Mouse (Mus musculus) T-helper 1 cell (primary cell): ENCODE results near the gene Rfx4.

Experiments used
- in situ Hi-C: fragments of 300-600 bp; cut with MboI, MseI; formaldehyde crosslinking; loops from one replicate; pipeline ENCODE4 v1.15.1; 2025; ENCODE audit warnings: high pct_unique_total_duplicates

Rfx4 gene

GRCm38 (mm10) chr10:84758483-84759431 lies 2.9 kb downstream of the Rfx4 start:
- in situ Hi-C loops = no loop called here

DNA sequence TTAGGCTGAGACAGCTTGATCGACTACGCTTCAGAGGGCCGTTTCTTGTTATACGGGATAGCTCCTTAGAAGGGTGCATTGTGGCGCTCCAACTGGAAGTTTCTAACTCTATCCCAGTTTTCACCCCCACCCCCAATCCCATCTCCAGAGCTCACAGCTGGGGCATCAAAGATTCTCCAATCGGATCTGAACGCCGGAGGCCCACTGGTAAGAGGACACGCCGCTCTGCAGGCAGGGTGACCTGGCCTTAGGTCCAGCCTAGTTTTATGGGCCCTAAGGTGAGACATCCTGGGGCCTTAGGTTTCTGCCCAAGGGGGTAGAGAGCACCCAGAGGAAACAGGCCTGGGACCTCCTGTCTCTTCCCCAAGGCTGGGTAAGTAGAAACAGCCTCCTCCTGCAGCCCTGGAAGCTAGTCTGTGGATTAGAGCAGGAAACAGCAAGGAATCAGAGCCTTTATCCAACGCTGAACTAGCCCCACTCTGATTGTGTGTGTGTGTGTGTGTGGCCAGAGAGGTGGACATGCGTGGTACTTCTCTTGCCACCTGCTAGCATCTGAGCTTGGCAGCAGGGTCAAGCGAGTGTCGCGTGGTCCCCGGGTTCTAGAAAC lies 3.8 kb downstream of the Rfx4 start:
- in situ Hi-C loops = no loop called here

DNA sequence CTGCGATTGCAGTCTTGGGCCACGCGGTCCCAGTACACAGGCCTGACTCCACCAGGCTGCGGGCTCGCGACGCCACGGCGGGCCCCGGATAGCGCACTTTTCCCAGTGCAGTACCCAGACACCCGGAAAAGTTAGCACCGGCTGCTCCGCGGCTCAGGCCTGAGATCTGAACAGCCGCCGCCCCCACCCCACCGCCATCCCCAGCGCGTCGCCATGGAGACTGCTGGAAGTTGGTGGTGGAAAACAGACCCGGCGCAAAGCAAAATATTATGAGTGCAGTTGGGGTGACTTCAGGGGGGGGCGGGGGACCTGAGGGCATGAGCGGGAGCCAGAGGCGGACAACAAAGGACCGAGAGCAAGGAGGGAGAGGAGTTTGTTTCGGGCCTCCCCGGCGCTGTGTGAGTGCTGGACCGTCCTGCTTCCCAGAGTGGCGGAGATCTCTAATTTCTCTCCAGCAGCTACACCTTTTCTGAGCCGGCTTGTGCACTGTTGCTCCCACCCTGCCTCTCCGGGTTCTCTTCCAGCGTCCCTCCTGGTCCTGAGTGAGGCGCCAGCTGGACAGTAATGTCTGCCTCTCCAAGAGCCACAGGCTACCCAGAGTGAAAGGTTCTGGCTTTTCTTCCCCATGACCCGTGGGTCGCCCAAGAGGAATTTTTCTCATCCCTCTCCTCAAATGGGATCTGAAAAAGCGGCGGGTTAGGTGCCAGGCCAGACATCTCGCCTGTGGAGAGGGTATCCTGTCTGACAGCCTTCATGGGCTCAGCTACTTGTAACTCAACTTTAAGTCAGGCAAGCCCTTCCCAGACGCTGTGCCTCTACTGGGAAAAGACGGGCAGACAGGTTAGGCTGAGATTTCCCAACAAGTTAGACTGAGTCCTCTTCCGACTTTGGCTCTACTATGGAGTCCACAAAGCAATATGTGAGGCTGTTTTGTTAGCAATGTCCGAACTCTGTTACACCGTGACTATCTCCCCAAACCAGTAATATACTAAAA lies 4.6 kb downstream of the Rfx4 start:
- in situ Hi-C loops = no loop called here

DNA sequence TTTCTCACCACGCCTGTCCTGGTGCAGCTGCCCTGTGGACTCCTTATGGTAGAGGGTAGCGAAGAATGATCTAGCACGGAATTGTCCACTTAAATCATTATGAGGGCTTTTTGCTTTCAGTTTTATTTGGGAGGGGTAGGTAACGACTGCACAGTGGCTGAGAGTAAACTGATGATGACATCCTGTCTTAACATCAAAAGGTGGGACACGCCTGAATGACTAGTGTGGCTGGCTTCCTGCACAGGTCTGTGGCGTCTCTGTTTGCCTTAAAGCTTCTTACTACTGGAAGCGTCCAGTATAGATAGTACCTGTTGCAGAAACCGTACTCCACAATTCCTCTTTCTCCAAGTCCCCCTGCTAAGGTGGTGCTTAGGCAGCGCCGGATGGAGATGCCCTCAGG lies 12.9 kb downstream of the Rfx4 start:
- in situ Hi-C loops = no loop called here

- in situ Hi-C loops = no loop called here
Measured at GRCm38 (mm10) chr10:84772380-84773130, 16.7 kb downstream of the Rfx4 start.

- in situ Hi-C loops = no loop called here
Measured at GRCm38 (mm10) chr10:84773889-84774288, 18.0 kb downstream of the Rfx4 start.

DNA sequence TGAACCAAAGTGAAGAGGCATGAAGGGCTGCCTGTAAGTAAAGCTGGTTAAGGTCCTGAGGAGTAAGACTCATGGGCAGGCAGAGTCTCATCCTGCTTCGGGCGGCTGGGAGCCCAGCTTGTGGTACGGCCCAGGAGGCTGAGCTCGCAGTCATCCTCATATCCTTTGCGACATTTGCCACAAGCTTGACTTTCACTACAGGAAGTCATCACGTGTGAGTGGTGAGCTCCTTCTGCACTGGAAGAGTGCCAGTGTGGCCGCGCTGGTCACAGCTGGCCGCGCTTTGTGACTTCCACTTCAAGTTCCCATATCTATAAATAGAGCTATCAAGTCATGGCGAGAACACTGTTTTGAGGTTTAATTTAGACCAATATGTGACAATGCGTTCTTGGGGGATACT lies 18.7 kb downstream of the Rfx4 start:
- in situ Hi-C loops = no loop called here

DNA sequence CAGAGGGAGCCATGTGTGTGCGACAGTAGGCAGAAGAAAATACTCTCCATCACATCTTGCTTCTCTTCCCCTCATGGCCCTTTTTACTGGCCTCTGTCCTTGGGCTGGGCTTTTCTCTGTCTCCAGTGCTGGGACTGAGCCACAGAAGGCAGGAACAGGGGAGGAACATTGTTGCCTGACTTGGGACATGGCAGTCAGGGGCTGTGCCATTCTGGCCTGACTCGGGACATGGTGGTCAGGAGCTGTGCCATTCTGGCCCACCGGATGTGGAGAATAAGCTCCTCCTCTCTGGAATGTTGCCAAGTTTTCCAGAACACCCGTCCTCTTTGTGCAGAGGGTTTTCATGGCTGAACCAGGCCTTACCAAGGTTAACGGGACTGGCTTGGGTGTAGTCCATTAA lies 21.2 kb downstream of the Rfx4 start:
- in situ Hi-C loops = no loop called here

- in situ Hi-C loops = no loop called here
Measured at GRCm38 (mm10) chr10:84777974-84778373, 22.1 kb downstream of the Rfx4 start.

DNA sequence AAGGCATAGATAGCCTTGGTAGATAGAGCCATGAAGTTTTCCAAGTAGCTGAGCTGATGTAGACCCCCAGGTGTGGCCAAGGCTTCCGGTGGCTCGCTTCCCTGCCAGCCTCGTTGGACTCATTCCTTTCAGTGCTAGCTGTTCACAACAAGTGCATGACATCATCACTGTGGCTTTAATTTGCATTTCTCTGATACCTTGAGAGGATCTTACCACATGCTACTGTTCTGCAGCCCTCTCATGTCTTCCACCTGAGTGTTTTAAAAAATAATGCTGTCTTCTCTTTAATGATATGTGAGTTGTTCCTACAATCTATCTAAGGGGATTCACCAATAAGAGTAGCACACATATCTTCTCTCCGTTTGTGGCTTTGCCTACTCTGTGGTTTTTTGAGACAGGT lies 25.0 kb downstream of the Rfx4 start:
- in situ Hi-C loops = no loop called here

DNA sequence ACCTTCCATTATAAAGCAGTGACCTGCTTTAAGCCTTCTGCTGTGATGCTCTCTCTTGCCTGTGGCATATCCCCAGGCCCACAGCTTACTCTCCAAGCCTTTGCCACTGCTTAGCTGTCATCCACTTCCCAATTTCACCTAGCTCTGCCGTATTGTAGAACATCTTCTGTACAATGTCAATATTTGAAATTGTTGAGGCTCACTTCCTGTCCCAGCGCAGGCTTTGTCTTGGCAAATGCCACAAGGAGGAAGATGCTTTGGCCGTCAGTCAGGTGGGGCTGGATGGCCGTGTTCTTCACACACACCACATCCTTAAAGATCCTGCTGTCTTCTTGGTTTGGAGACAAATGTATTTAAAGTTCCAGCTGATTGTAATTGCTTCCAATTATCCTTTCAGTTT lies 29.5 kb downstream of the Rfx4 start:
- in situ Hi-C loops = loop anchor here (5.0 kb wide), 1 partner anchor 68 kb away; no protein-coding TSS in a partner anchor

DNA sequence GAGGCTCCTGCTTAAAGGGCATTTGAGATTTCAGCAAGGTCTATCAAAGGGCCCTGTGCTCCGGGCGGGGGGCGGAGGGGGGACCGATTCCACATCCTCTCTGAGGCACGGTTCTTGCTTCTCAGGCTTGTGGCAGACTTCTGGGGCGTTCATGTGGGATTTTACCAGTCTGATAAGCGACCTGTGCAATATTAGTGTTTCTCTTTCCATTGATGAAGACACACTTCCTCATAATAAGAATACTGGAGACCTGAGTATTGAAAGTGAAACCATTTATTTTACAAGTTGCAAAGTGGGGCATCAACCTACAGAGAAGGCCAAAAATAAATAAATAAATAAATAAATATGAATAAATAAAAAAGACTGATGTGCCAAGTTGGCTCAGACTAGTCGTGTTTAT lies 34.5 kb downstream of the Rfx4 start:
- in situ Hi-C loops = no loop called here

DNA sequence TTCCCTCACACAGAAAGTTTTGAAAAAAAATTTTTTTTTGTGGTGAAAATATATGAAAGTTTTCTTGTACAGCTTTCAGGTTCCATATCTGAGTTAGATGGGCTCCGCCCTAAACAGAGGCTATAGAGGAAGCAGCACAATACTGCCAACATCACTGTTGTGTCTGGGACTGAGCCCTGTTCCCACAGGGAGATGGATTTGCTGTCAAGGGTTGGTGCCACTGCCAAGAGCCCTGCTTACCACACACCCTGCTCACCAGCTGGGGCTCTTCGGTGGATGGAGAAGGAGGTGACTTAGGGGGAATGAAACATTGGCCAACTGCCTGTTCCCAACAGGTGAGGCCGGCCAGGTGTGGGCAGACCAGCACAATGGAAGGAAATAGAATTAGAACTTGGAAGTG lies 35.3 kb downstream of the Rfx4 start:
- in situ Hi-C loops = no loop called here

- in situ Hi-C loops = no loop called here
Measured at GRCm38 (mm10) chr10:84801521-84801920, 45.7 kb downstream of the Rfx4 start.

DNA sequence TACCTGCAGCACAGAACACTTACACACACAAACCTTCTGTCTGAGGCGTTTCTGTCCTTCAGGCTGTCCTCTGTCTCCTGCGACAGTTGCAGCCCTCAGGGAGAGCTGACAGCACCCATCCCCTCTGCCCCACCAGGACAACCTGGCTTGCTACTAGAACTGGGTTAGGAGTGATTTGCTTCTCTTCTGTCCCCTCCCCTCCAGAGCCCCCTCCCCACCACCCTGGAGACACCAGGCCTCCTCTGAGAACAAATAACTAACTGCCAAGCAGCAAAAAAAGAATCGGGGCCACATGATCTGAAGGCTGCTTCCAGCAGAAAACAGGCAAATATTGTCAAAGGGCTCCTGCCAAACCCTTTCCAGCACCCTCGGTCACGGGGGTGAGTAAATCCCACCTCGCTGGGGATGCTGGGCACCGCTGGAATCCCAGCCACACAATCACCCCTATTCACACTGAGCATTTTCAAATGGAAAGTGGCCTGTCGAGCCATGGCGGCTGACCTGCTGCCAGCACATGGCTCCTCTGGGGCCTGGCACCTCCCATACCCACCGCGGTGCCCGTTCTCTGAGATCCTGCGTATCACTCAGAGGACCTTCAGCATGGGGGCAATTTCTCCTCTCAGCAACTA lies 47.5 kb downstream of the Rfx4 start:
- in situ Hi-C loops = no loop called here

DNA sequence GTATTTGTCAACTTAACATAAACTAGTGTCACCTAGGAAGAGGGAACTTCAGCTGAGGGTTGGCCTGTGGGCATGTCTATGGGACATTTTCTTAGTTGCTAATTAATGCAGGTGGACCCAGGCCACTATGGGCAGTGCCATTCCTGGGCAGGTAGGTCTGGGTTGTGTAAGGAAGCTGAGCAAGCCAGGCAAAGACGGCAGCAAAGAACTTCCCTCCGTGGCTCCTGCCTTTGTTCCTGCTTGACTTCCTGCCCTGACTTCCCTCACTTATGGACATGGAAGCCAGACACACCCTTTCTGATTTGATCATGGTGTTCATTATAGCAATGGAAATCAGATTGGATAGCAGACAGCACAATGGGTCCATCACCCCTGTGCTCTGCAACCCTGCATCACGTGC lies 49.7 kb downstream of the Rfx4 start:
- in situ Hi-C loops = no loop called here

DNA sequence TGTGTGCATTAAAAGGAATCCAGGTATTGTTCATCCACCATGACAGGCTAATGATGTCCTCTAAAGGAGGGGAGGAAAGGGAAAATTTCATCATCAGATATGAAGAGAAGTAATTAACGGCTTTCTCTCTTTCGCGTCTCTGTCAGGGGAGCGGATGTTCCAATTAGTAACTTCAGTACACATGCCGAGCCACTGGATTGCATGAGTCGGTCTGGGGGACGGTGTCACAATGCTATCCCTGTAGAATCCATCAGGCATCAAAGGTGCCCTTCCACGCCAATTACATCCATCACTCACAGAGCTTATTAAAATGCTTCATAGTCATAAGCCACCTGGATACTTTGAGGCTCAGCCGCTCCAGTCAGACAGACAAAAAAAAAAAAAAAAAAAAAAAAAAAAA lies 51.3 kb downstream of the Rfx4 start:
- in situ Hi-C loops = no loop called here

DNA sequence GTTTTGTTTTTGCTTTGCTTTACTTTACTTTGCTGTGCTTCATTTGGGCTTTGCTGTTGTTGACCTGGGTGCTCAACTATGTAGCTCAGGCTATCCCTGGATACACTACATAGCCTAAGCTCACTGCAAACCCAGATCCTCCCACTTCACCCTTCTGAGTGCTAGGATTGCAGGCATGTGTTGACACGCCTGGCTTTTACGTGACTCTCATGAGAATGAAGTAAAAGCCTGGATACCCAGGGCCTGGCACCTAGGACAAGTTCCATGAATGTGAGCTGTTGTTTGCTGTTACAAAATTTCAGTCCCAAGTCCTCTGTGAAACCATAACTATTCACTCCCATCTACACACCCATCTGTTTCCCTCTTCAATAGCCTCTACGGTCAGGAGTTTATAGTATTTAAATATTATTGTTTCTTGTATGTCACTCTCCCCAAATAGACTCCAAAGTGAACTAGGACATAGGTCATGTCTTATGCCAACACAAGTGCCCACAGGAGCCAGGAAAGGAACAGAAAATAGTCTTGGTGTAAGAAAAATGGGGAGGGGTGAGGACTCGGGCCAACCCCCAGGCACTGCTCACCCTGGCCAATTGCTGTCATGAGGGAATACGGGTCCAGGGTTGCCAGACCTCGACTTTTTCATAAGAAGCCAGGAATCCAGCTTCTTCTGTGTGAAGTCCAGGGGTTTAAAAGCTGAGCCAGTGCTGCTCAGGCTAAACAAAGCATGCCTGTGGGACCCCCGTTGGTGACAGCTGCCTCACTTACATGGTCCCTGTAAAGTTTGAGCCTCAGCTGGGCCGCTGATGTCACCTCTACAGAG lies 54.4 kb downstream of the Rfx4 start:
- in situ Hi-C loops = no loop called here

- in situ Hi-C loops = no loop called here
Measured at GRCm38 (mm10) chr10:84811171-84811912, 55.5 kb downstream of the Rfx4 start.
